Mouse (Mus musculus): ENCODE data around the gene Ctnna3. TPM values are rescaled to one million over a fixed set of nuclear protein-coding genes. Genes with fewer than 3 reads are reported as not detected.

The Ctnna3 gene
- total and polyA plus RNA-seq, 3 experiments, result not detected

GRCm38 (mm10) chr10:63647300-63647699 lies 217.4 kb downstream of the Ctnna3 start:
- H3K9me3 ChIP-seq (replicated peaks), result peaks cover 10% of the 10 kb centered on the region
- no peak overlapping the region for H3K4me3 ChIP-seq (ENCODE audit: low read depth, low read length)
- no peak for DNase-seq (ENCODE audit: low spot score)
- no peaks in the 10 kb centered on the region for H3K36me3 ChIP-seq (replicated peaks)
- H3K4me1 ChIP-seq (ENCODE audit: insufficient read depth, low read depth, low read length), result no peaks in the 10 kb centered on the region
- no peaks in the 10 kb centered on the region for H3K27me3 ChIP-seq (ENCODE audit: insufficient read depth, low read length)
- no peak for ATAC-seq (ENCODE audit: extremely low read depth, insufficient number of reproducible peaks, low FRiP score, poor library complexity, severe bottlenecking)
- TF ChIP-seq GATA2 (IDR thresholded peaks at IDR 0.05; ENCODE audit: borderline replicate concordance, low read depth, low read length), result no peak
- TF ChIP-seq GATA1 (IDR thresholded peaks at IDR 0.05; ENCODE audit: borderline replicate concordance, low read length), result no peak
- TF ChIP-seq CTCF (IDR thresholded peaks at IDR 0.05; ENCODE audit: low read depth, low read length), result no peak
- TF ChIP-seq TAL1 (conservative IDR thresholded peaks at IDR 0.05; ENCODE audit: low read depth, low read length), result no peak

GRCm38 (mm10) chr10:63650307-63650706 lies 220.4 kb downstream of the Ctnna3 start:
- no peaks in the 10 kb centered on the region for H3K27me3 ChIP-seq (ENCODE audit: insufficient read depth, low read length)
- peaks cover 10% of the 10 kb centered on the region for H3K9me3 ChIP-seq (replicated peaks)
- DNase-seq (ENCODE audit: low spot score) (no peak), ATAC-seq (ENCODE audit: extremely low read depth, insufficient number of reproducible peaks, low FRiP score, poor library complexity, severe bottlenecking) (no peak)
- H3K4me3 ChIP-seq (ENCODE audit: low read depth, low read length), result no peak overlapping the region
- no peaks in the 10 kb centered on the region for H3K4me1 ChIP-seq (ENCODE audit: insufficient read depth, low read depth, low read length)
- TF ChIP-seq TAL1 (conservative IDR thresholded peaks at IDR 0.05; ENCODE audit: low read depth, low read length), result no peak
- TF ChIP-seq POLR2AphosphoS5 (IDR thresholded peaks at IDR 0.05; ENCODE audit: insufficient replicate concordance, low read depth, low read length), result no peak
- no peak for TF ChIP-seq CTCF (IDR thresholded peaks at IDR 0.05; ENCODE audit: low read depth, low read length)
- no peak for TF ChIP-seq GATA1 (IDR thresholded peaks at IDR 0.05; ENCODE audit: borderline replicate concordance, low read length)
- no peak for TF ChIP-seq GATA2 (IDR thresholded peaks at IDR 0.05; ENCODE audit: borderline replicate concordance, low read depth, low read length)
- no peaks in the 10 kb centered on the region for H3K36me3 ChIP-seq (replicated peaks)

GRCm38 (mm10) chr10:63652887-63653286 lies 223.0 kb downstream of the Ctnna3 start:
- Histone ChIP-seq H3K27me3 (ENCODE audit: insufficient read depth, low read length) (no peaks in the 10 kb centered on the region), H3K4me3 (ENCODE audit: low read depth, low read length) (no peak overlapping the region), H3K9me3 (replicated peaks) (peaks cover 6% of the 10 kb centered on the region), H3K36me3 (replicated peaks) (no peaks in the 10 kb centered on the region), H3K4me1 (ENCODE audit: insufficient read depth, low read depth, low read length) (no peaks in the 10 kb centered on the region)
- no peak for TF ChIP-seq TAL1 (conservative IDR thresholded peaks at IDR 0.05; ENCODE audit: low read depth, low read length)
- TF ChIP-seq GATA1 (IDR thresholded peaks at IDR 0.05; ENCODE audit: borderline replicate concordance, low read length), result no peak
- TF ChIP-seq CTCF (IDR thresholded peaks at IDR 0.05; ENCODE audit: low read depth, low read length), result no peak
- no peak for TF ChIP-seq GATA2 (IDR thresholded peaks at IDR 0.05; ENCODE audit: borderline replicate concordance, low read depth, low read length)
- no peak for DNase-seq (ENCODE audit: low spot score)
- ATAC-seq (ENCODE audit: extremely low read depth, insufficient number of reproducible peaks, low FRiP score, poor library complexity, severe bottlenecking), result no peak

DNA sequence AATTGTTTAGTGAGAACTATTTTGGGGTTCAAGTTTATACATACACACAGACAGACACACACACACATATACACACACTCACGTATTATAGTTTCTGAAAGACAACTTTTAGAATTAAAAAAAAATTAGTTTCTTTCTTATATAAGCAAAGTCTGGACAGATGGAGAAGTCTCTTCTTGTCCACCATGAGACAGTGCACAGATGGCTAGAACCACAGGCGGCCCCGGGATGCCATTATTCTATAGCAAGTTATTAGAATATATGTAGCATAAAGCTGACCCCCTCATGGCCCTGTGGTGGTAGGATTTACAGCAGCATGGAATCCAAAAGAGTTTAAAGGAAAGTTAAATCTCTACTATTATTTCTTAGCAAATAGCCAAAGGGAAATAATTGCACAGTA lies 223.7 kb downstream of the Ctnna3 start:
- no peak for TF ChIP-seq GATA1 (IDR thresholded peaks at IDR 0.05; ENCODE audit: borderline replicate concordance, low read length)
- TF ChIP-seq POLR2AphosphoS5 (IDR thresholded peaks at IDR 0.05; ENCODE audit: insufficient replicate concordance, low read depth, low read length), result no peak
- no peak for TF ChIP-seq CTCF (IDR thresholded peaks at IDR 0.05; ENCODE audit: low read depth, low read length)
- TF ChIP-seq GATA2 (IDR thresholded peaks at IDR 0.05; ENCODE audit: borderline replicate concordance, low read depth, low read length), result no peak
- TF ChIP-seq TAL1 (conservative IDR thresholded peaks at IDR 0.05; ENCODE audit: low read depth, low read length), result no peak
- Histone ChIP-seq H3K27me3 (ENCODE audit: insufficient read depth, low read length) (no peaks in the 10 kb centered on the region), H3K4me1 (ENCODE audit: insufficient read depth, low read depth, low read length) (no peaks in the 10 kb centered on the region), H3K4me3 (ENCODE audit: low read depth, low read length) (no peak overlapping the region), H3K9me3 (replicated peaks) (peaks cover 6% of the 10 kb centered on the region), H3K36me3 (replicated peaks) (no peaks in the 10 kb centered on the region)
- ATAC-seq (ENCODE audit: extremely low read depth, insufficient number of reproducible peaks, low FRiP score, poor library complexity, severe bottlenecking) (no peak), DNase-seq (ENCODE audit: low spot score) (no peak)

- H3K27me3 ChIP-seq (ENCODE audit: insufficient read depth, low read length), result no peaks in the 10 kb centered on the region
- DNase-seq (ENCODE audit: low spot score) (no peak), ATAC-seq (ENCODE audit: extremely low read depth, insufficient number of reproducible peaks, low FRiP score, poor library complexity, severe bottlenecking) (no peak)
- H3K9me3 ChIP-seq (replicated peaks), result peaks cover 6% of the 10 kb centered on the region
- H3K4me1 ChIP-seq (ENCODE audit: insufficient read depth, low read depth, low read length), result no peaks in the 10 kb centered on the region
- H3K4me3 ChIP-seq (ENCODE audit: low read depth, low read length), result no peak overlapping the region
- no peaks in the 10 kb centered on the region for H3K36me3 ChIP-seq (replicated peaks)
- TF ChIP-seq POLR2AphosphoS5 (IDR thresholded peaks at IDR 0.05; ENCODE audit: insufficient replicate concordance, low read depth, low read length) (no peak), GATA2 (IDR thresholded peaks at IDR 0.05; ENCODE audit: borderline replicate concordance, low read depth, low read length) (no peak), TAL1 (conservative IDR thresholded peaks at IDR 0.05; ENCODE audit: low read depth, low read length) (no peak), GATA1 (IDR thresholded peaks at IDR 0.05; ENCODE audit: borderline replicate concordance, low read length) (no peak)
Measured at GRCm38 (mm10) chr10:63654560-63654959, 224.7 kb downstream of the Ctnna3 start.

GRCm38 (mm10) chr10:63676343-63676742 lies 246.4 kb downstream of the Ctnna3 start:
- Histone ChIP-seq H3K4me1 (ENCODE audit: insufficient read depth, low read depth, low read length) (no peaks in the 10 kb centered on the region), H3K4me3 (ENCODE audit: low read depth, low read length) (no peak overlapping the region), H3K36me3 (replicated peaks) (no peaks in the 10 kb centered on the region), H3K27me3 (ENCODE audit: insufficient read depth, low read length) (no peaks in the 10 kb centered on the region), H3K9me3 (replicated peaks) (peaks cover 5% of the 10 kb centered on the region)
- TF ChIP-seq POLR2AphosphoS5 (IDR thresholded peaks at IDR 0.05; ENCODE audit: insufficient replicate concordance, low read depth, low read length) (no peak), TAL1 (conservative IDR thresholded peaks at IDR 0.05; ENCODE audit: low read depth, low read length) (no peak), GATA2 (IDR thresholded peaks at IDR 0.05; ENCODE audit: borderline replicate concordance, low read depth, low read length) (no peak)
- no peak for DNase-seq (ENCODE audit: low spot score)
- ATAC-seq (ENCODE audit: extremely low read depth, insufficient number of reproducible peaks, low FRiP score, poor library complexity, severe bottlenecking), result no peak

- no peaks in the 10 kb centered on the region for H3K4me1 ChIP-seq (ENCODE audit: insufficient read depth, low read depth, low read length)
- DNase-seq (ENCODE audit: low spot score) (no peak), ATAC-seq (ENCODE audit: extremely low read depth, insufficient number of reproducible peaks, low FRiP score, poor library complexity, severe bottlenecking) (no peak)
- no peaks in the 10 kb centered on the region for H3K27me3 ChIP-seq (ENCODE audit: insufficient read depth, low read length)
- H3K36me3 ChIP-seq (replicated peaks), result no peaks in the 10 kb centered on the region
- peaks cover 3% of the 10 kb centered on the region; the same call in 1 of the 2 replicates for H3K9me3 ChIP-seq (replicated peaks)
- no peak overlapping the region for H3K4me3 ChIP-seq (ENCODE audit: low read depth, low read length)
- TF ChIP-seq TAL1 (conservative IDR thresholded peaks at IDR 0.05; ENCODE audit: low read depth, low read length) (no peak), CTCF (IDR thresholded peaks at IDR 0.05; ENCODE audit: low read depth, low read length) (no peak), GATA2 (IDR thresholded peaks at IDR 0.05; ENCODE audit: borderline replicate concordance, low read depth, low read length) (no peak), POLR2AphosphoS5 (IDR thresholded peaks at IDR 0.05; ENCODE audit: insufficient replicate concordance, low read depth, low read length) (no peak), GATA1 (IDR thresholded peaks at IDR 0.05; ENCODE audit: borderline replicate concordance, low read length) (no peak)
Measured at GRCm38 (mm10) chr10:63689233-63689632, 259.3 kb downstream of the Ctnna3 start.

Measured in G1E (cell line).